Mouse (Mus musculus) brain, adult 2 months (tissue): ENCODE measurements around the gene Mtch1.
"Not testable (repeated sequence)": the region's sequence is repeated elsewhere in the genome, so short reads cannot be mapped to it uniquely, and the experiment has no call there.

Experiments
- DNase-seq: peaks from one replicate; pipeline ENCODE4 v3.0.0; 2011; ENCODE audit warnings: low read depth, low spot score

The Mtch1 gene

GRCm38 (mm10) chr17:29361982-29362691 is 14.4 kb upstream of the Mtch1 start:
- DNase-seq, result peak; percentile 35

DNA sequence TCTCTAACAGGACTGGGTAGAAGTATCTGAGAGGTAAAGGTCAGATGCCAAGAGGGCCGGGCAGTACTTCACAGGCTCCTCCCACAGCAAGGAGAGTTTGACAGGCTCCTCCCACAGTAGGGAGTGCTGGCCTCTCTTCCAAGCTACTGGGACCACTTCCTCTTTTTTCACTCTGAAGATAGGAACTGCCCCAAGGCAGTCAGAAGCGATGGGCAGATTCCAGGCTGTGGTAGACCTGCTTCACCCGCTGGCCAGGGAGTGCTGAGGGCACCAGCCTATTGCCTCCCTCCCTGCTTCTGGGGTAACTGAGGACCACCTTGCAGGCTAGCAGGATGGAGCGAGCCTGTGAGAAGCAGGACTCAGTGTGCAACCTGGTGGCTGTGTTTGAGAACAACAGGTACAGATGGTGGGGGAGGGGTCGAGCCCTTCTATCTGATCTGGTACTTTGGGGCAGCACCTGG is 13.1 kb upstream of the Mtch1 start, which contains the start of gene Fgd2:
Gene Fgd2, plus strand, starts transcription at position 154 of the 461 bp plus-strand sequence.
- peak; percentile 35 for DNase-seq

DNA sequence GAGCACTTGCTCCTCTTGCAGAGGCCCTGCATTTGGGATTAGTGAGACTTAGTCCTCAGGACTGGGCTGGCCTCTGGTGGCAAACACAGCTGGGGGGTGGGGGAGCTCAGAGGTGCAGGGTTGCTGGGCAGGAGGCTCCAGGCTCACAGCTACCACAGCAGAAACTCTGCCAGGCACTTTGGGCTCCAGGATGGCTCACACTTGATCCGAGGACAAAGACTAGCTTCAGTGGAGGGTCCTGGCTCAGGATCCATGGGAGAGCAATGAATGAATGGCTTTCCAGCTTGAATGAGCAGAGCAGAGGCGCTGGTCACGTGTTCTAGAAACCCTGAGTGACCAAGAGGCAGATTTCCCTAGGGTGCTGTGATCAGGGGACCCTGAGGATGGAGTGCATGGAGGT is 11.2 kb upstream of the Mtch1 start:
- DNase-seq, result peak; percentile 65

DNA sequence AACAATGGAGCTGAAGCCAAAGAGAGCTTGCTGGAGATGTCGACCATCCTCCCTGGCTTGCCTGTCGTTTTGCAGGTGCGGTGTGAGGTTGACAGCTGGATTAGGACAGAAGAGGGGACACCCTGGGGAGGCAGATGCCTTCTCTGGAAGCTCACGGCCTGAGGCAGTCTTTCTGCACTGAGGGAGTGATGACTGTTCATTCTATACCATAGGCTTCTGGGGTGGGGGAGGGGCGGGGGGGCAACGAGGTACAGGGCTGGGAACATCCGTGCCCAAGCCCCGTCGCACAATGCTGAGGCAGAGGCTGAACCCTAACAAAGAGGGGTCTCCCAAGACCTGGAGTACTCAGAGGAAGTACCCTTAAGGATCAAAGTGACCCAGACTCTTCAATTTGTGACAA is 9.1 kb upstream of the Mtch1 start:
- no peak for DNase-seq

- peak; percentile 90 for DNase-seq
These were observed 8.7 kb upstream of the Mtch1 start for GRCm38 (mm10) chr17:29356479-29356856.

DNA sequence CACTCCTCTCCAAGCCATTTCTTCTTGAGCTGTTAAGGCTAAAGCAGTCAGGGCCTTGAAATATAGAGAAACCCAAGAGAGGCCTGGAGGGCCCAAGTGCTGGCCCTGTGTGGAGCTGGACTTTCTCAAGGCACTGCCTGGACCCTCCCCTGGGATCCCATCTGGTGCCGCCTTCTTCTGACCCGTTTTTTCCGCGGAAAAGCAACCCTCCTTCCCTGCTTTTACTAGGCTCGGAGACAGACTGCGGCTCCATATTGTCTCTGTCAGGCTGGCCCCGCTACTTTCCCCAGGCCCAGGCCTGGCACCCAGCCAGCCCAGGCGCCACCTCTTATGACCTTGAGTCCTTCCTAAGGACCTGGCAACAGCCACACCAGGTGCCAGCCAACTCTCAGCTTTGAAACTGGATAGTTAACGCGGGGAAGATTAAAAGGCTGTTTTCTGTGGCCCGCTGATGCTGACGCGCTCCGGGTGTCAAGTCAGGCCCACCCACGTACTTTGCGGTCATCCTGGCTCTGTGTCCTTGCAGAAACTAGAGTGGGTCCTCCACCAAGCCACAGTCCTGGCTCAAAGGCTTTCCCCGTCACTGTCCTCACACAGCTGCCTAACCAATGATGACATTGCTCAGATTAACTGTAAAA is 8.2 kb upstream of the Mtch1 start:
- DNase-seq, result no peak

- DNase-seq, result peak; percentile 86
These were observed 7.7 kb upstream of the Mtch1 start for GRCm38 (mm10) chr17:29355461-29355840.

GRCm38 (mm10) chr17:29351056-29351455 is 3.3 kb upstream of the Mtch1 start:
- DNase-seq, result not testable (repeated sequence)

- peak; percentile 88 for DNase-seq
These were observed 1.3 kb upstream of the Mtch1 start for GRCm38 (mm10) chr17:29348996-29349395.

GRCm38 (mm10) chr17:29347126-29347644 is 549 bp downstream of the Mtch1 start:
- DNase-seq, result peak; percentile 73

GRCm38 (mm10) chr17:29346496-29347125 is 1.1 kb downstream of the Mtch1 start:
- peak; percentile 86 for DNase-seq

DNA sequence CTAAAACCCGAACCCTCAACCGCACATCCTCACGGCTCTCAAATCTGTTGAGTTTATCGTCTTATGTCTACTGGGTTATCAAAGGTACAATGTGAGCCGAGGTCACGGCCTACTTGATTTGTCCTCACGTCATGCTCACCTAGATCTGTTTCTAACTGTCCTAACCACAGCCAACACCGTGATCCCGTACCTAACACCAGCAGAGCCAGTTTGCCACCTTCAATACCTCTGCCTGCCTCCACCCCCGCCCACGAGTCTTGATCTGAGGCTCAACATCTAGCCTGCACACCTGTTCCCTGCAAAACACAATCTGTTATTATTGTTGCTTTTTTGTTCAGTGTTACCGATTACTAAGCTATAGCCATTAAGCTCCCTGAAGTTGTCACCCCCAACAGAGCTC is 2.5 kb downstream of the Mtch1 start:
- DNase-seq, result no peak

- DNase-seq, result no peak
These were observed 4.5 kb downstream of the Mtch1 start for GRCm38 (mm10) chr17:29343241-29343640.

- DNase-seq, result peak; percentile 64
These were observed 5.5 kb downstream of the Mtch1 start for GRCm38 (mm10) chr17:29342010-29342910.

GRCm38 (mm10) chr17:29341591-29342003 is 6.1 kb downstream of the Mtch1 start:
- DNase-seq, result peak; percentile 88

- DNase-seq, result no peak
These were observed 7.1 kb downstream of the Mtch1 start for GRCm38 (mm10) chr17:29340406-29341261.

- peak; percentile 53 for DNase-seq
These were observed 8.5 kb downstream of the Mtch1 start for GRCm38 (mm10) chr17:29339170-29339768.

- peak; percentile 47 for DNase-seq
These were observed 9.5 kb downstream of the Mtch1 start for GRCm38 (mm10) chr17:29337979-29338823.
